Mouse (Mus musculus) gastrocnemius, postnatal 14 days (tissue): ENCODE results near the gene Cphx1. TPM values are rescaled to one million over a fixed set of nuclear protein-coding genes. Genes with fewer than 3 reads are reported as not detected.

Experiments
- total RNA-seq, 2 experiments: library from RNA; stranded (reverse); gene quantifications; 2 replicates each; pipeline ENCODE4 v1.2.3; 2021

The Cphx1 gene
- total RNA-seq, 2 experiments from 2014 or later: 0.16 TPM; not detected in 1

Other genes starting within 250 kb of the Cphx1 start
- 10 to 100 TPM; 40.9 to 51.4 TPM for gene Ppif, start 244.2 kb upstream of the Cphx1 start, total RNA-seq
- gene Zcchc24, start 169.3 kb upstream of the Cphx1 start, total RNA-seq: 10 to 100 TPM; 45.2 to 45.5 TPM
- 10 to 100 TPM; 83.7 to 85.1 TPM for gene Anxa11, start 96.1 kb upstream of the Cphx1 start, total RNA-seq
- 1 to 10 TPM; 2.9 to 3.6 TPM for gene Plac9a, start 35.2 kb upstream of the Cphx1 start, total RNA-seq
- gene Tmem254a, start 10.6 kb upstream of the Cphx1 start, total RNA-seq: 1 to 10 TPM; 1.3 to 1.7 TPM
- under 1 TPM; 0.43 to 0.80 TPM for gene Duxbl1, start 40.3 kb downstream of the Cphx1 start, total RNA-seq
- gene Gm9780, start 104.4 kb downstream of the Cphx1 start, total RNA-seq: 10 to 100 TPM in 1 of 2 experiments, 1 to 10 TPM in 1; 7.5 to 11.7 TPM
- gene Tmem254c, start 129.1 kb downstream of the Cphx1 start, total RNA-seq: 10 to 100 TPM; 10.5 to 12.4 TPM
- gene Cphx2, start 143.2 kb downstream of the Cphx1 start, total RNA-seq: not detected
- not detected for gene Cphx3, start 144.0 kb downstream of the Cphx1 start, total RNA-seq
- under 1 TPM in 1 of 2 experiments, not detected in 1; 0.84 TPM for gene Duxbl2, start 180.0 kb downstream of the Cphx1 start, total RNA-seq
- gene Plac9b, start 244.2 kb downstream of the Cphx1 start, total RNA-seq: 10 to 100 TPM; 57.4 to 72.8 TPM